ENCODE assay signal across 17 mouse cellular contexts in the genomic region with DNA sequence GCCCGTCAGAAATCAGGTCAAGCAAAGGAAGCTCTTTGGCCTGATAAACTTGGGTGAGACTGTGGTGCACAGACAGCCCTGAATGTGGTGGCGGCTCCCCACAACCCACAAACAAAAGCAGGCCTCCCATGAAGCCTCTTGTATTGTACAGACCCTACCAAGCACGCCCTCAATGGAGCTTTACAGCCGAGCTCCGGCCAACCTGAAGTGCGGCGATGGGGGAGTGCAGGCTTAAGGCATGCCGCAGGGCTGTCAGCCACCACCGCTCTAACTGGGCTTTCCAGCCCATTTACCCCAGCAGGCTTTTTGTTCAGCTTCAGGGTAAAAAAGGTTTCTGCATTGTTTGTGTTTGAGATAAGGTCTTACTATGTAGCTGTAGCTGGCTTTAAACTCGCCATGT. TPM values are rescaled to one million over a fixed set of nuclear protein-coding genes. Genes with fewer than 3 reads are reported as not detected.
A peak's percentile ranks its signal among the peaks of the same experiment; 100 is the strongest.
DNase-seq lines count a peak whose midpoint lies in the region; ATAC-seq and TF ChIP-seq lines count a peak whose summit lies in the region.
"Had no signal": no experiment of that assay in that cellular context is flagged by ENCODE, and none has a peak within 500 bp of the region (broad histone marks: within the 10 kb centered on the region; RNA-seq: fewer than 3 reads in every experiment).

No protein-coding gene starts in this region.

- H3K36me3 ChIP-seq in forebrain, embryonic 14.5 days (ENCODE audit: control insufficient read depth, insufficient read depth, low read length), result peaks cover 38% of the 10 kb centered on the region
- no peaks in the 10 kb centered on the region for H3K36me3 ChIP-seq in forebrain, embryonic 11.5 days (ENCODE audit: control insufficient read depth, insufficient read depth, low read length)
- H3K36me3 ChIP-seq in lung, embryonic 16.5 days (ENCODE audit: control insufficient read depth, insufficient read depth, low read length), result no peaks in the 10 kb centered on the region
- 0 out of 2 replicates have a peak, but pooled peaks cover 25% of the 10 kb centered on the region for H3K36me3 ChIP-seq in embryonic facial prominence, embryonic 12.5 days

- DNase-seq in forebrain, embryonic 14.5 days (ENCODE audit: low spot score), result no peak
- DNase-seq in forebrain, embryonic 11.5 days (ENCODE audit: low spot score), result no peak
- no peak for DNase-seq in lung, postnatal 10 days
- DNase-seq in Patski (ENCODE audit: low read depth, low spot score), result no peak
- no peak for DNase-seq in thymus, postnatal 0 days (ENCODE audit: low spot score)
- no peak for DNase-seq in testis, postnatal 14 days (ENCODE audit: low spot score)
- DNase-seq: adrenal gland, postnatal 14 days; gastrocnemius, postnatal 36 days; heart, postnatal 14 days; kidney, adult 2 months; right cerebral cortex, adult 18-20 months; thymus, adult 2 months had no signal

- WGBS in forebrain, embryonic 14.5 days, result 12% methylated on average over 10 of the region's 10 CpGs
- WGBS in forebrain, embryonic 11.5 days, result 21% methylated on average over 10 of the region's 10 CpGs
- 74% methylated on average over 10 of the region's 10 CpGs for WGBS in lung, embryonic 16.5 days
- WGBS in embryonic facial prominence, embryonic 12.5 days, result 57% methylated on average over 10 of the region's 10 CpGs

- H3K9me3 ChIP-seq in forebrain, embryonic 14.5 days (replicated peaks; ENCODE audit: control insufficient read depth, low read length), result no peaks in the 10 kb centered on the region
- H3K9me3 ChIP-seq in forebrain, embryonic 11.5 days (ENCODE audit: control insufficient read depth, low read length), result no peaks in the 10 kb centered on the region
- H3K9me3 ChIP-seq in lung, embryonic 16.5 days (ENCODE audit: control insufficient read depth, low read length), result no peaks in the 10 kb centered on the region
- no peaks in the 10 kb centered on the region for H3K9me3 ChIP-seq in embryonic facial prominence, embryonic 12.5 days
- H3K9me3 ChIP-seq: heart, embryonic 10.5 days; limb, embryonic 15.5 days had no signal

- no peaks in the 10 kb centered on the region for H3K27me3 ChIP-seq in forebrain, embryonic 14.5 days (replicated peaks; ENCODE audit: control insufficient read depth, insufficient read depth, low read length)
- no peaks in the 10 kb centered on the region for H3K27me3 ChIP-seq in forebrain, embryonic 11.5 days (ENCODE audit: control insufficient read depth, insufficient read depth, low read length)
- H3K27me3 ChIP-seq in lung, embryonic 16.5 days (ENCODE audit: control insufficient read depth, insufficient read depth, low read depth, low read length), result no peaks in the 10 kb centered on the region
- no peaks in the 10 kb centered on the region for H3K27me3 ChIP-seq in Patski
- H3K27me3 ChIP-seq in embryonic facial prominence, embryonic 12.5 days, result no peaks in the 10 kb centered on the region
- H3K27me3 ChIP-seq: limb, embryonic 15.5 days had no signal

- no peak overlapping the region for H3K9ac ChIP-seq in forebrain, embryonic 14.5 days (ENCODE audit: low read length)
- no peak overlapping the region for H3K9ac ChIP-seq in forebrain, embryonic 11.5 days (ENCODE audit: low read length)
- no peak overlapping the region for H3K9ac ChIP-seq in lung, embryonic 16.5 days (ENCODE audit: low read length)
- no peak overlapping the region for H3K9ac ChIP-seq in embryonic facial prominence, embryonic 12.5 days
- H3K9ac ChIP-seq: limb, embryonic 15.5 days had no signal

- H3K4me2 ChIP-seq in forebrain, embryonic 14.5 days (ENCODE audit: low read length), result no peak overlapping the region
- H3K4me2 ChIP-seq in forebrain, embryonic 11.5 days (ENCODE audit: low read depth, low read length, severe bottlenecking), result no peak overlapping the region
- H3K4me2 ChIP-seq in lung, embryonic 16.5 days (ENCODE audit: low read depth, low read length), result no peak overlapping the region
- H3K4me2 ChIP-seq in embryonic facial prominence, embryonic 12.5 days (replicated peaks), result no peak overlapping the region
- H3K4me2 ChIP-seq: limb, embryonic 15.5 days had no signal

- POLR2A ChIA-PET in Patski (lab: Charles Lee), result interaction anchor here (0.6 to 1.5 kb wide), 6 partner anchors 12 to 97 kb away, joined by 3 to 7 read pairs (median 4); partner anchors contain the start of gene Wdr20

- peak overlapping the region; percentile 11; the same call in 1 of the 2 replicates for H3K27ac ChIP-seq in forebrain, embryonic 14.5 days (ENCODE audit: low read depth, low read length)
- no peak overlapping the region for H3K27ac ChIP-seq in forebrain, embryonic 11.5 days (ENCODE audit: low read depth, low read length)
- H3K27ac ChIP-seq in lung, embryonic 16.5 days (ENCODE audit: low read length), result peak overlapping the region; percentile 82
- peak overlapping the region; percentile 55; the same call in 1 of the 2 replicates for H3K27ac ChIP-seq in embryonic facial prominence, embryonic 12.5 days
- H3K27ac ChIP-seq: heart, embryonic 10.5 days; limb, embryonic 15.5 days had no signal

- CTCF ChIA-PET in Patski (lab: Charles Lee), result interaction anchor here (1.6 to 1.7 kb wide), 2 partner anchors 9 to 106 kb away, joined by 5 to 6 read pairs; partner anchors contain the start of gene Hsp90aa1

- ATAC-seq in forebrain, embryonic 14.5 days, result no peak
- no peak for ATAC-seq in forebrain, embryonic 11.5 days (replicated peaks; ENCODE audit: low FRiP score)
- ATAC-seq in lung, embryonic 16.5 days (ENCODE audit: low read depth), result 0 out of 2 replicates have a peak, but pooled peaks have one; percentile 11
- ATAC-seq in Patski, result peak; percentile 59
- ATAC-seq in embryonic facial prominence, embryonic 12.5 days (ENCODE audit: insufficient number of reproducible peaks, insufficient read depth, low FRiP score, low TSS enrichment), result no peak
- ATAC-seq: activated CD4-positive, CD25-positive, alpha-beta regulatory T cell, adult 4 months had no signal

- in situ Hi-C loops in Patski (cut with MboI; ENCODE audit: low pct_unique_long_range_greater_than_20kb), result no loop called here

- no peaks in the 10 kb centered on the region for H3K4me1 ChIP-seq in forebrain, embryonic 14.5 days (ENCODE audit: control insufficient read depth, insufficient read depth, low read length)
- H3K4me1 ChIP-seq in forebrain, embryonic 11.5 days (replicated peaks; ENCODE audit: control insufficient read depth, insufficient read depth, low read length), result 0 out of 2 replicates have a peak, but pooled peaks cover 5% of the 10 kb centered on the region
- H3K4me1 ChIP-seq in lung, embryonic 16.5 days (replicated peaks; ENCODE audit: control insufficient read depth, insufficient read depth, low read length), result peaks cover 8% of the 10 kb centered on the region; the same call in 1 of the 2 replicates
- peaks cover 4% of the 10 kb centered on the region; the same call in 1 of the 2 replicates for H3K4me1 ChIP-seq in embryonic facial prominence, embryonic 12.5 days
- H3K4me1 ChIP-seq: limb, embryonic 15.5 days had no signal

- no peak overlapping the region for H3K4me3 ChIP-seq in forebrain, embryonic 14.5 days (ENCODE audit: low read depth, low read length)
- no peak overlapping the region for H3K4me3 ChIP-seq in forebrain, embryonic 11.5 days (ENCODE audit: low read depth, low read length)
- H3K4me3 ChIP-seq in lung, embryonic 16.5 days (ENCODE audit: low read length), result no peak overlapping the region
- H3K4me3 ChIP-seq in embryonic facial prominence, embryonic 12.5 days, result no peak overlapping the region
- H3K4me3 ChIP-seq: heart, embryonic 10.5 days; limb, embryonic 15.5 days had no signal

- no peak for TF ChIP-seq CTCF in Patski (IDR thresholded peaks at IDR 0.05)

RNA-seq across cellular contexts. Expression of gene Mok, which starts 32.3 kb away (rescaled TPM):
- 16.3 and 18.9 TPM in 2 replicates for polyA plus RNA-seq in forebrain, embryonic 14.5 days (2014; fragmentation: Nextera tagmentation; extraction: Ambion mirVana)
- polyA plus RNA-seq in forebrain, embryonic 11.5 days (2014; fragmentation: Nextera tagmentation; extraction: Ambion mirVana), result 12.5 and 14.1 TPM in 2 replicates
- polyA plus RNA-seq in lung, embryonic 16.5 days (2015; fragmentation: Nextera tagmentation; extraction: Ambion mirVana), result 7.9 and 9.8 TPM in 2 replicates
- polyA plus RNA-seq in Patski (2021), result 16.2 TPM
- 6.2 and 7.2 TPM in 2 replicates for polyA plus RNA-seq in embryonic facial prominence, embryonic 12.5 days (2016; fragmentation: Nextera tagmentation; extraction: Ambion mirVana)
- polyA plus RNA-seq in thymus, postnatal 0 days (2015; fragmentation: Nextera tagmentation; extraction: Ambion mirVana), result 1.4 and 1.7 TPM in 2 replicates

RNA-seq across cellular contexts. Expression of gene Zfp839, which starts 41.6 kb away (rescaled TPM):
- polyA plus RNA-seq in forebrain, embryonic 14.5 days (2014; fragmentation: Nextera tagmentation; extraction: Ambion mirVana), result 0.81 and 0.88 TPM in 2 replicates
- 3.4 and 4.6 TPM in 2 replicates for polyA plus RNA-seq in forebrain, embryonic 11.5 days (2014; fragmentation: Nextera tagmentation; extraction: Ambion mirVana)
- 5.8 and 5.9 TPM in 2 replicates for polyA plus RNA-seq in lung, embryonic 16.5 days (2015; fragmentation: Nextera tagmentation; extraction: Ambion mirVana)
- polyA plus RNA-seq in Patski (2021), result 7.6 TPM
- 8.9 and 9.0 TPM in 2 replicates for polyA plus RNA-seq in embryonic facial prominence, embryonic 12.5 days (2016; fragmentation: Nextera tagmentation; extraction: Ambion mirVana)
- polyA plus RNA-seq in thymus, postnatal 0 days (2015; fragmentation: Nextera tagmentation; extraction: Ambion mirVana), result 1.6 and 3.1 TPM in 2 replicates

Comparison
In these comparisons a context has a peak if more than half of its experiments do, and no peak if none do; other contexts are left out.
1. ATAC-seq: peak in lung, embryonic 16.5 days (single experiment) and Patski (single experiment); none in forebrain, embryonic 14.5 days (single experiment), forebrain, embryonic 11.5 days (single experiment) and embryonic facial prominence, embryonic 12.5 days (single experiment).